Mouse (Mus musculus) kidney, postnatal 10 days (tissue): ENCODE results near the gene Atg7.

Experiments
- DNase-seq: peaks from one replicate; pipeline ENCODE4 v3.0.0; 2021; ENCODE audit warnings: mixed read lengths

Atg7 gene

GRCm38 (mm10) chr6:114685412-114685811, 42.5 kb downstream of the Atg7 start:
- no peak for DNase-seq

- DNase-seq = no peak
Observed at GRCm38 (mm10) chr6:114687035-114687434, 44.1 kb downstream of the Atg7 start.

GRCm38 (mm10) chr6:114690661-114691060, 47.8 kb downstream of the Atg7 start:
- DNase-seq = peak; percentile 45

- DNase-seq = no peak
Observed at GRCm38 (mm10) chr6:114691530-114691929, 48.6 kb downstream of the Atg7 start.

GRCm38 (mm10) chr6:114692691-114693090, 49.8 kb downstream of the Atg7 start:
- no peak for DNase-seq

DNA sequence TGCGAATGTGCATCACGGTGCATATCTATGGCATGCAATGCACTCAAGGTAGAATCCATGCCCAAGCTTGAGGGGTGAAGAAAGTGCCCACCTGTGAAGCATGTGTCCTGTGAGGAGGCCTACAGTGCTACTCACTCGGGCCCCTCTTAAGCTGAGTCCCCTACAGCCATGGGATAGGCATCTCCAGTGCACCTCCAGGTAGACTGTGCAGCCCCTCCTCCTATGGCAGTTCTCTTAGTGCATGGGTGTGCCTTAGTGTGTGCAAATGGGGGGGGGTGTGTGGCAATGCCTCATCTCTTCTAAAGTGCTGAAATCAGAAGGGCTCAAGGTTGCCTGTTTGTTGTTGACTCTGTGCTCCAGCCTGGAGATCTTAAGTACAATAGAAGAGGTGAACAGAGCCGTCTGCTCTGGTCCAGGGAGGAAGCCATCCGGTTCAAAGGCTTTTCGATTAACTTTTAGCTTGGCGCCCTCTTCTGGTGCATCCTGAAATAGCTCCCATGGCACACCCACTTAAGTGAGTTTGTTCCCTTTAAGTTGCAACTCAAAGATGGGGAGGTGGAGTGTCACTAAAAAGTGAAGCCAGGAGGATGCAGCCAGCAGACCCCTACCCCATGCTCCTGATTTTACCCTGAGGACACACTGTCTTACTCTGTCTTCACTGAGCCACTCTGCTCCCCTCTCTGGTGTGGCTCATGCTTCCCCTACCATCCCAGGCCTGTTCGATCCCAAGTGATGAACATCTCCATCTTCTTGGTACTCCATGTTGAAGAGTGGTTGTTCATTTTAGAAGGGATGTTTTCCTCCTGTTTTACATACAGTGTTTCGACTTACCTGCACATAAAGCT, 55.0 kb downstream of the Atg7 start:
- peak; percentile 88 for DNase-seq

DNA sequence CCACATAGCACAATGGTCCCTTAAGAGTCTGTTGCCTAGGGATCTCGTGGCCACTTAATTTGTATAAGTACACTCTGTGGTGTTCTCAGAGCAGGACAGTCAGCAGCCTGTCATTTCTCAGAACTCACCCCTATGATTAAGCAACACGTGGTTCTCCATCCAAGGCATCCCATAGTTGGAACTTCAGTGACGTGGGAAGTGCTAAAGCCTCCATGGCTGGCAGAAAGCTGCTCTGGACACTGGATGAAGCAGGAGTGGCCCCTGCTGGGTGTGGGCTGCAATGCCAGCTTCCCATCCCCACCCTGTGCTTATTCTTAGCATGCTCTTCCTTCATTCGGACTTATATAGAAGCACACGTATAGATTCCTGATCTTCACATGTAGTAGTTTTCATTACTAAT, 55.7 kb downstream of the Atg7 start:
- DNase-seq = no peak

DNA sequence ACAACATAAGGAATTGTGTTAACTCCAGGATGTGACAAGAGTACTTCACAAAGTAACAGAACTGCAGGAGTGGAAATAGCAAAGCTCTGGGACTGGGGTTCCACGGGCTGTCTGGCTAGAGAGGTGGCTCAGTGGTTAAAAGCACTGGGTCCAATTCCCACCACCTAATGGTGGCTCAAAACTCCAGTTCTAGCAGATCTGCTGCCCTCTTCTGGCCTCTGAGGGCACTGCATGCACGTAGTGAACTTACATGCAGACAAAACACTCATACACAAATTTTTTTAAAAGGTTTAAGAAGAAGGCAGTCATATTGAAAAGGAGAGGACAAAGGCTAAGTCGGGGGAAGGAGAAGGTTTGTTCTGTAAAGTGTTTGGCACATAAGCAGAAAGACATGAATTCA, 57.8 kb downstream of the Atg7 start:
- DNase-seq = peak; percentile 30

DNA sequence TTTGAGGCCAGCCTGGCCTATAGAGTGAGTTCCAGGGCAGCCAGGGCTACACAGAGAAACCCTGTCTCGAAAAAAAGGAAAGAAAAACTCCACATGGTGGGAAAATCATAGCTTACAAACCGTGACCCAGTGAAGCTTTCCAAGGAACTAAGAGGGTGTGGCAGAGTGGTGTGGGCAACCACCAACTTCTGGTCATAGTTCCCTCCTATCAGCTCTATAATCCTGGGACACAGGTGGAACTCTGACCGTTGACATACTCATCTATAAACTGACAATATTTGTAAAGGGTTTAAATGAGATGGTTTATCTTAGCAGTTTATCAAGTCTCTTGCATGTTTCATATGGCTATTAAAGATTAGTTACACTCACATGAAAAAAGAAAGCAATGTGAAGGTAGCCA, 64.1 kb downstream of the Atg7 start:
- no peak for DNase-seq

- DNase-seq = no peak
Observed at GRCm38 (mm10) chr6:114712242-114713050, 69.5 kb downstream of the Atg7 start.

DNA sequence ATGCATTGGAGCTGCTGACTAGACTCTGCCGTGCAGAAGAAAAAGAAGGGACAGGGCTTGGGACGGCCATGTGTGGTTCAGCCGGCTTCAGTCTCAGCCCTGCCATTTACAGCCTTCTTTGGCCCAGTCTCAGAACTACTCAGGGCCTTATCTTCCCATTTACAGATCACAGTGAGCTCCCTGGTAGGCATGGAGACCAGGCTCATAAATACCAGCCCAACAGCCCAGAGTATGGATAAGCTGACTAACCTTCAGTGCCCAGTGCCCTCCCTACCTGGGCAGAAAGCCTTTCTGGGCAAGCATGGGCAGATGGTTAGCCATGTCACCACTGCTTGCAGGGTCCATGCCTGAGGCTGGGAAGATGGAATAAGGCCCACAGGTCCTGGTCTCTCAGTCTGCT, 70.6 kb downstream of the Atg7 start:
- DNase-seq = no peak

DNA sequence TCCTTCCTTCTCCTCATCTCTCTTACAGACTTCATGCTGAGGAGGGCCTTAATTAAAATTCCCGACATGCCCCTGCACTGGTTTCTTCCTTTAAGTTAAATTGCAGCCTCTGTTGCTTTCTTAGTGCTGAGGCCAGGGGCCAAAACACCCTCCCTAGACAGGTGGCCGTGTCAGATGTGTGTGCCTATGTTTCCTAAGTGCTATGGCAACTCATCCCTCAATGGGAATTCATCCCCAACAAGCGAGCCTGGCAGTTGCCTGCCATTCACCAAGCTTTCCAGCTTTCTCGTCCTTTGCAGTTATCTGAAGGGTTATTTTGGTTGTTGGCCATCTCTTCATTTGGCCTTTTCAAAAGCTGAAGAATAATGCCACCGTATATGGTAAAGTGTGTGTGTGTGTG, 71.8 kb downstream of the Atg7 start:
- DNase-seq = no peak

DNA sequence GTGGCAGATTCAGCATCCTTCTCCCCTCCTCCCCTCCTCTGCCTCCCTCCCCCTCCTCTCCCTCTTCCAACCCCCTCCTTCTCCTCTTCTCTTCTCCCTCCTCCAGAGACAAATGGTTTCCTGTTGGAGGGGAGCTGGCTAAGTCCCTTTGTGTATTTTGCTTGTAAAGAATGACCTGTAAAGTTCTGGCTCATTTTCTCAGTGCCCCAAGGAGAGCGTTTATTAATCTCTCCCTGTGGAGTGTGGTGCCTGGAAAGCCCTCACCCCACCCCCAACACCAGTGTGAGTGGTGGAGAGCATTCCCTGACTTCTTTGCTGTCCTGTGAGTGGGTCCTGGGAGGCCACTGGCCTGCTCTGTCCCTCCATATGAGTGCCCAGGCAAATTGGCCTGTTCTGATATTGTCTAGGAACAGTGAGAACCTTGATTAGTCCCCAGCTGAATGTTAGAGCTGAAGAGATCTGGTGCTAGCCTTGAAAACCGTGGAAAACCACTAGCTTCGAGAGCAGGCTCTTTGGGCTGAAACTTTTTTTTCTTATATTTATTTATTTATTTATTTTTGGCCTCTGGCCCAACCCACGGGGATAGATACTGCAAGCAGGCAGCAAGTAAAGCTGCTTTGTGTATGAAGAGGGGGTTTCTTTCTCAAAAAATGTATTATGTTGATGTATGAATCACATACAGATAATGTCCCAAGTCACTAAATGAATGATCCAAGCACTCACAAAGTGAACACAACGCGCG, 72.6 kb downstream of the Atg7 start:
- DNase-seq = peak; percentile 25

- DNase-seq = peak; percentile 31
Observed at GRCm38 (mm10) chr6:114719100-114719499, 76.2 kb downstream of the Atg7 start.

DNA sequence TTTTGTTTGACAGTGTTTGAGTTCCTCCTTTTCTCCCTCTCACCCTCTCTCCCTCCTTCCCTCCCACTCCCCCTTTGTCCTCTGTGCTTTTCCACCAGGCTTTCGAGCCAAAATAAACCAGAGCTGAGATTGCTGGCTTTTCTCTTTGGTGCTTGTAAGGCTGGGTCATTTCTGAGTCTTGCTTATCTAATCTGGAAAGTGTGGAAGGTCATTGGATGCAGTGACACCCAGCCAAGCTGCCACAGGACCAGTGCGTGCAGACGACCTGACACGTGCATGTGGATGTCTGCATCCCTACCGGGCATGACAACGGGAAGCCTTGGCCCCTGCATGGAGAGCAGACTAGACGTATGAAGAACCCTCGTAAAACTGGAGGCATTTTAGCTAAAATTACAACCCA, 76.8 kb downstream of the Atg7 start:
- no peak for DNase-seq

DNA sequence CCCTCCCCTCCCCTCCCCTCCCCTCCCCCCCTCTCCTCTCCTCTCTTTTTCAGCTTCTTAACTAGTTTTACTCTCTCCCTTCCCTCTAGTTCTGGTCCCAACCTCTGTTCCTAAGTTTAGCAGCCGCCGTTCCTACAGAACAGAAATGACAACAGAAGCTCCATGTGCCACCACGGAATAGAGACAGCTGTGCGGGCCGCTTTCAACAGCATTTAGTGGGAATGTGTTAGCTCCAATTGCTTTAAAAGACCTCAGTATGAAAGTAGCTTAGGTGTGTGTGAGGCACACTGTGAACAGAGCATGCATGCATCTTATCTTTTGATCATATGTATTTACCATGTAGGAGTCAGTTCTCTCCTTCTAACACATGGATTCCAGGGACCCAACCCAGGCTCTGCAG, 79.1 kb downstream of the Atg7 start:
- DNase-seq = no peak

GRCm38 (mm10) chr6:114723925-114724324, 81.0 kb downstream of the Atg7 start:
- DNase-seq = peak; percentile 69

DNA sequence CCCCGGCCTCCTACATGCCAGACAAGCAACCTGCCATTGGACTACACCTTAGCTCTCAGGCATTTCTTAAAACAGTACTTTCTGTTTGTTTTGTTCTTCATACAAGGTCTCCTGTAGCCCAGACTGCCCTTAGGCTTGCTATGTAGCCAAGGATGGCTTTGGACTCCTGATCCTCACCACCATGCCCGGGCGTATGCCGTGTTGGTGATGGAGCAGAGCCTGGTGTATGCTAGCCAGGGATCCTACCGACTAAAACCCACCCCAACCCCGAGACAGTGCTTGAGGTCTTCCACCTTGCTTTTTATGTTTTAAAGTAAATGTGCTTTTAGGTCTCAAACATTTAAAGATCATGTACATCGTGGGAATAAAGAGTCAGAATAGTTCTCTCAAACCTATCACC, 81.5 kb downstream of the Atg7 start:
- DNase-seq = no peak

DNA sequence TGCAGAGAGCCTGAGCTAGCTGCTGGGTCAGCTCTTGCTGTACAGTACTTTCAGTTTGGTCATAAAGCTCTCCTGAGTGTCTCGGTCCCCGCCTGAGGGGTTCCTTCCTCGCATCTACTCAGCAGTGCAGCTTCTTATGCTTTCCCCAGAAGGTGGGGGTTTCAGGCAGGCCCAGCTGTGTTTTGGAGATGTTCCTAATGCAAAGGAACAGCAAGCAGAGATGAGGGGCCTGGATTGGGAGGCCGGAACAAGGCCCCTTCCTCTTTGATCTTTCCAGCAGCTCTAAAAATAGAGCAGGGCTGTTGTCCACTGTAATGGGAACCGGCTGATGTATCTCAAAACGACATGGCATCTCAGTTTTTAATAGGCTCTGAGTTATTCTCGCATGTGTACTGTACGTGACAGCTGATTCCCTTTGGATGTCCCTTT, 82.3 kb downstream of the Atg7 start:
- DNase-seq = peak; percentile 50

GRCm38 (mm10) chr6:114726681-114727080, 83.8 kb downstream of the Atg7 start:
- DNase-seq = no peak

GRCm38 (mm10) chr6:114733156-114733555, 90.3 kb downstream of the Atg7 start:
- DNase-seq = no peak

DNA sequence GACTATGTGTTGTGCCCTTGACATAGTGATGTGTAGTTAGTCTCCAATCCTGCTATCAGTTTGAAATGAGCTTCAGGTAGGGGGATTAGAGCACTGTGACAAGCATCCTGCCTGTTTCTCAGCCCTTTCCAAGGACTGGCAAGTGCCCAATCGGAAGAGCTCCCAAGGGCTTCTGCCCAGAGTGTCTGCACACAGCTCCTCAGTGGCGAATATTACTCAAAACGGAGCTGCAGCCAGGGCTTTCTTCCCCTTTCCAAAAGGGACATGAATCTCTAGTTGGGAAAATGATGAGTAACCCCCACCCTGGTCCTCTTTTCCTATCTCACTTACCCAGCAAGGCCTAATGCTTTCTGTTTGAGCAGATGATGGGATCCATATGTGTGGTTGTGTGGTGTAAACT, 90.8 kb downstream of the Atg7 start:
- DNase-seq = no peak

DNA sequence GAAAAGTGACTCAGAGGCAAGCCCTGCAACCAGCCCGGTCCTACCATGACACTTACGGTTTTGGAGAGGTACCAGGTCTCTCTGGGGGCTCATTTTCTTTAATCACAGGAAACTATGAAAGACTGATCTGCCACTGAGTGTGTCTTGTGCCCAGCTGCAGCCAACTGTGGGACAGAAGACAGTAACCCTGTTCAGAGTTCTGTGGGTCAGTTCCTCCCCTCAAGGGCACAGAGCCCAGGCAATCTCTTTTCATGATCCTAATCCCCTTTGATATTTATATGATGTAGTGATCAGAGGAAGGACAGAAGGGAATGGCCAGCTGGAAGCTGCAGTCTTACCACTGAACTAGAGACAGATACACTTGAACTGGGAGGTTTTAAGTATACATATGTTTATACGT, 92.2 kb downstream of the Atg7 start:
- no peak for DNase-seq
